Mouse (Mus musculus) lung, postnatal 0 days (tissue): ENCODE data around the gene Bcar3.

Source experiments
- CTCF ChIP-seq: IDR thresholded peaks from 2 replicates; pipeline ENCODE4 v1.5.1; 2016; ENCODE audit warnings: antibody characterized with exemption, mild to moderate bottlenecking
- EP300 ChIP-seq: IDR thresholded peaks from 2 replicates; pipeline ENCODE4 v1.6.1; 2016; ENCODE audit warnings: antibody characterized with exemption, mild to moderate bottlenecking, control low read depth

DNA sequence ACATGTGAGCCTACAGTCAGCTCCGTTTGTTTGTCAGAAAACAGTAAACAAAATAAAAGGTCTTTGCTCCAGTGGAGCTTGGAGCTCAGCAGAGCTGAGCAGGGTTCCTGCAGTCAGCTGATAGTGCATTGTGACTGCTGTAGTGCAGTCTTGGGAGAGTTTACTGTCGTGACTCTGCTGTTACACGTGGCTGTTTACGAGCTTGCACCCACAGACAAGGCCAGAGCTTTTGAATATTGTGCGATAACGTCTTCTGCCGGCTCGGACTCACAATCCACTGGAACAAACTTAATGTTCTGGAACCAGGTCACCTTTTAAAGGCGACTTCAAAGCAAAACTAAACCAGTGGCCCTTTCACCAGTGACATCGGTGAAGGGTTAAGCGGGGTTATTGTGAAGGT is 123.5 kb downstream of the Bcar3 start:
- TF ChIP-seq CTCF: no peak
- no peak for TF ChIP-seq EP300
